Mouse (Mus musculus): Measurements from ENCODE around the gene Ubr2.

The Ubr2 gene

DNA sequence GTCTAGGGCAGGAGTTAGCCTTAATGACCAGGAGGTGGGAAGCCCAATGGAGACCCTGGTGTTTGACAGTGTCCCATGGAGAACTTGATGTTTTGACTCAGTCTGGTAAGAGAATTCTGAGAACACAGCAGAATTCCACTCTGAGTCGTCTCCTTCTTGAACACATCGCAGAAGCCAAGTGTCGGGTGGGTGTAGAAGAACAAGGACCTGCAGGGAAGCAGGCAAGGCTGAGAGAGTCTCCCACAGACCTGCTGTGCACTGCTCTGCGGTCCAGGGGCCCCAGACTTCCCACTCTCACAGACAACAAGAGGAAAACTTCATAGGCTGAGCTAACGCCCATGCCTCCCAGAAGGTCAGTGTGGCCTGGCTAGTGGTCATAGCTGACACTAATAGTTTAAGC, 82.6 kb downstream of the Ubr2 start:
- no peak for DNase-seq (ENCODE audit: low spot score in 2 of 2)

DNA sequence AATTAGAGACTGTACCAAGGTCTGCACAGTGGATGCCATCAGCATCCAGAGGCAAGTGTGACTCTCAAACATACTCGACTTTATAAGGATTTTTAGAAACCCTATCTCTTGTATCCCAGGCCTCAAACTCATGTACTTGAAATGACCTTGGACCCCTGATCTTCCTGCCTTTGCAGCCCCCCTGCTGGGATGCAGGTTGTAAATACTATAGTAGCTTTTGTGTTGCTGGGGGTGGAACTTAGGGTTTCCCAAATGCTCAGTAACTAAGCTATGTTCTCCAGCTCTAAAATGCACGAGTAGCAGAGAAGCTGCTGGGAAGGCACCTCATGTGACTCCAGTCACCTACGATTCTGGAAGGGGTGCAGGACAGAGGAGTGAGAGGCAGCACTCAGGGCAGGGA, 83.4 kb downstream of the Ubr2 start:
- no peak for DNase-seq (ENCODE audit: low spot score in 2 of 2)

- DNase-seq (ENCODE audit: low spot score in 2 of 2): no peak
These were observed 84.2 kb downstream of the Ubr2 start for GRCm38 (mm10) chr17:46926192-46926591.

DNA sequence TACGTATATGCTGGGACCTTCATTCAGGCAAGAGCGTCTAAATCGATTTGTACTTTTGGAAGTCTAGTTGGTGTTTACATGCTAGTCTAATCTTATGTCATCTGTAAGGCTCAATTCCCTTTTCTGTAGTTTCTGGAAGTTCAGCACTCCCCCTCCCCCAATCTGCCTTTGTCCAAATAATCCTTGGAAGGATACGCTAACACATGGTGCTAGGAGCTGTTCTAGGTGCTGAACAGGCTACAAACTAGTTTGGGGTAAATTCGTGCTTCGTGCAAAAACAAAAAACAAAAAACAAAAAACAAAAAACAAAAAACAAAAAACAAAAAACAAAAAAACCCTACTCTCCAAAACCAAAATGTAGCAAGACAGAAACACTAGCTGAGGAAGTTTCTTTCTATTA, 89.5 kb downstream of the Ubr2 start:
- no peak for DNase-seq (ENCODE audit: low spot score in 2 of 2)

DNA sequence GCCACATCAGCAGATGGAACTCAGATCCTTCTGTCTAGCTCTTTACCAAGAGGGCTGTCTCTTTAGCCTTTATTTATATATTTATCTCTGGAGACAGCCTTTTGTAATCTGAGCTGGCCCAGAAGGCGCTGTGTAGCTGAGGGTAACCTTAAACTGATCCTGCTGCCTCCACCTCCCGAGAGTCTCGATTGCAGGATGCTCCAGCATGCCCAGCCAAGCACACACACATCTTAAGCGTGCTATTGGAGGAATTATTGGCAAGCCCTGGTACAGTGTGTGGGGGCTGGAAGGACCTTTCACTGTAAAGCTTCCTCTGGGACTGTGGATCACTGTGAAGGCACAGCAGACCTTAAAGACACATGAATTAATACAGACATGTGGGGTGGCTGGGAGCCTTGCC, 91.4 kb downstream of the Ubr2 start:
- DNase-seq (ENCODE audit: low spot score in 2 of 2): no peak

DNA sequence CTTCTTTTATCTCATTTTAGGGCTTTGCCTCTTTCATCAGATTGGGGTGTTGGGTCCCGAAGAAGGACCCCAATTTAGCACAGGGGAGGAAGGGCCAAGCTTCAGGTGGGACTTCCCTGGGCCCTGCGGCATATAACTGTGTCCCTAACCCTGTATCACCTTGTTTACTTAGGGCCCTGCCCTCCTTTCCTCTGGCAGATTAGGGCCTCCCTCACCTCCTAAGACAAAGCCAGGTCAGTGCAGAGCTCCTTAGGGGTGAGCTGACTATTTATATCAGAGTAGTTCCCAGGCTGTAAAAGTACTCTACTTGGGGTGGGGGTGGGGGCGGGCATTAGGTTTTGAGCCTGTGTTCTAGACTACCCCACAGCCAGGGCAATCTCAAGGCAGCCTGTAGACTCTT, 95.2 kb downstream of the Ubr2 start:
- DNase-seq (ENCODE audit: low spot score in 2 of 2): no peak

- DNase-seq (ENCODE audit: low spot score in 2 of 2): no peak
These were observed 98.0 kb downstream of the Ubr2 start for GRCm38 (mm10) chr17:46912331-46912730.

DNA sequence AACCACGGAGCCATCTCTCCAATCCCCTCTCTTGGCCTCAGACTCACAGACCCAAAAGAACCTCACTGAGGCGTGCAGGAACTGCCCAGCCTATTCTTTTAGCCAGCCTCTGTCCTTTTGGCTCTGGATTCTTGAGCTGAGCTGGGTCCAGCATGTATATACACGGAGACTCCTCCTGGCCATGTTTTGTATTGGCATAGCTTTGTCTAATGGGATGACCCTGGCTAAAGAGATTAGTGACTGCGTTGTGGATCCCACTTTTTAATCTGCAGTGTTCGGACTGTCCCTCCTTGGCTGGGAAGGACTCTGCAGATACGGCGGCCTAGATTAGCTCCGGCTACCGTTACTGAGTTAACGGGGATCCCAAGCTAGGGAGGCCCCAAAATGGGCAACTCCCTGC, 100.2 kb downstream of the Ubr2 start, which contains the start of gene Prph2:
Gene Prph2 (plus strand): TSS at position 274 of the 400 bp plus-strand sequence.
- DNase-seq (ENCODE audit: low spot score in 2 of 2): no peak

GRCm38 (mm10) chr17:46903876-46904490, 106.4 kb downstream of the Ubr2 start:
- peak in 1 of 2 experiments; percentile 70 for DNase-seq (ENCODE audit: low spot score in 2 of 2)

DNA sequence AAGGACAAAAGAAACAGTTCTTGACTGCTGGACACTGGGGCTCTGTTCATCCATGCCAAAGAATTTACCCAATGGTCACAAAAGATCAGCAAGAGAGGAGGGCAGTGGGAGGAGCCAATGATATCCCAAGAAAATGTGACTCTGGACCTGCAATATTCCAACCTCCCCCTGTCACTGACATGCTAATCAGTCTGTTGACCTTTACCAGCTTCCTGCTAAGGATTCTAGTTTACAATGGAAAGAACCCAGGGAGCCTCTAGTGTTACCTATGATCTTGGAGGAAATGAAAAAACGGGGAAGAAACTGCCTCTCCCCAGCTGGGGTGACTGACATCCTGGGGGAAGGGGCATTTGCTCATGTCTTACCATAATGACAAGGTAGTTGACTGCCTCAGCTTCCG, 109.4 kb downstream of the Ubr2 start:
- DNase-seq (ENCODE audit: low spot score in 2 of 2): no peak

- no peak for DNase-seq (ENCODE audit: low spot score in 2 of 2)
These were observed 113.0 kb downstream of the Ubr2 start for GRCm38 (mm10) chr17:46897221-46897950.

GRCm38 (mm10) chr17:46895426-46895825, 114.9 kb downstream of the Ubr2 start:
- no peak for DNase-seq (ENCODE audit: low spot score in 2 of 2)

DNA sequence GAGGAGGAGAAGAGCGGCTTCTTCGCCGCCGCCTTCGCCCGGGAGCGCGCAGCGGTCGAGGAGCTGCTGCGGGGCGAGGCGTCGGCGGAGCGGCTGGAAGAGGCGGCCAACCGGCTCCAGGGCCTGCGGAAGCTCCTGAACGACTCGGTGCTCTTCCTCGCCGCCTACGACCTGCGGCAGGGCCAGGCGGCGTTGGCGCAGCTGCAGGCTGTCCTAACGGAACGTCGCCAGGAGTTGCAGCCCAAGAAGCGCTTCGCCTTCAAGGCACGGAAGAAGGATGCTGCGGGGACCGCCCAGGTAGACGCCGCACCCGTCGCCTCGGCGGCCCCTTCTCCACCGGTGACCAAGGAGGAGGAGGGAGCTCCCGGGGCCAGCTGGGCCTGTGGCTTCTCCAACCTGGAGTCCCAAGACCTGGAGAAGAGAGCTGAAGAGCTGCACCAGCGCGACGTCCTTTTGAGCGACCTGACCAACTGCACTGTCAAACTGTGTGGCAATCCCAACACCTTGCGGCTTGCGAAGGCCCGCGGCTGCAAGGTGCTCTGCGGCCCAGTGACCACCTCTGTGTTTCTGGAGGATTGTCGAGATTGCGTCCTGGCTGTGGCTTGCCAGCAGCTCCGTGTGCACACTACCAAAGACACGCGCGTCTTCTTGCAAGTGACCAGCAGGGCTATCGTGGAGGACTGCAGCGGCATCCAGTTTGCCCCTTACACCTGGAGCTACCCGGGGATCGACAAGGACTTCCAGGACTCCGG, 119.3 kb downstream of the Ubr2 start:
- DNase-seq (ENCODE audit: low spot score in 2 of 2): peak in 1 of 2 experiments; percentile 34

GRCm38 (mm10) chr17:46890116-46890815, 120.1 kb downstream of the Ubr2 start, which contains the start of gene Tbcc:
TSS of gene Tbcc (plus strand) at chr17:46890684.
- DNase-seq (ENCODE audit: low spot score in 2 of 2): peak; percentile 95 to 96

DNA sequence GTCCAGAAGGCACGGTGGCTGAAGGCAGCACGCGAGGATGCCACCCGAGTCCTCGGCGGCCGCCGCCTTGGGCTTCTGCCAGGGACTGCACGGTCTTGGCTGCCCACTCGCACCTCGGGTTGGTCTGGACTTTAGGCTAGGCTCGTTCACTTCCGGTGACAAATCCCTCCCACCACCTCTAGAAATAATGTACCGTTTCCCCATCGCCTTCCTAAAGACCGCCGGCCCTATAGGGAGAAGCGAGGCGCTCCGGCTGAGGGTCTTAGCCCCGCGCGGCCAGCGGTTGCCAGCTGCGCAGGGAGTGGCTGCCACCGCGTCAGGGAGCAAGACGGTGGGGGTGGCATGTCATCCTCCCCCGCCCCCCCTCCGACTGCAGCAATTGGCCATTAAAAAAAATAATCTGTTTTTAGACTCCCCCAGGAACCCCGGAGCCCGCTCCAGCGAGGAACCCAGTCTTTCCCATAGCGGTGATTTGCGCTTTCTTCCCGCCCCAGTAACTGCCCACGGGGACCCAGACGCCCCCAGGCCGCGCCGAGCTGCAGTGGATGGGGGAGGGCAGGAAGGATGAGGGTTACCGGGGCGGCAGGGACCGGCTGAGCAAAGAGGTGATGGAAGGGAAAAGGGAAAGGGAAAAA, 120.8 kb downstream of the Ubr2 start:
- peak; percentile 64 to 71 for DNase-seq (ENCODE audit: low spot score in 2 of 2)

GRCm38 (mm10) chr17:46888511-46889212, 121.7 kb downstream of the Ubr2 start:
- peak in 1 of 2 experiments; percentile 43 for DNase-seq (ENCODE audit: low spot score in 2 of 2)

DNA sequence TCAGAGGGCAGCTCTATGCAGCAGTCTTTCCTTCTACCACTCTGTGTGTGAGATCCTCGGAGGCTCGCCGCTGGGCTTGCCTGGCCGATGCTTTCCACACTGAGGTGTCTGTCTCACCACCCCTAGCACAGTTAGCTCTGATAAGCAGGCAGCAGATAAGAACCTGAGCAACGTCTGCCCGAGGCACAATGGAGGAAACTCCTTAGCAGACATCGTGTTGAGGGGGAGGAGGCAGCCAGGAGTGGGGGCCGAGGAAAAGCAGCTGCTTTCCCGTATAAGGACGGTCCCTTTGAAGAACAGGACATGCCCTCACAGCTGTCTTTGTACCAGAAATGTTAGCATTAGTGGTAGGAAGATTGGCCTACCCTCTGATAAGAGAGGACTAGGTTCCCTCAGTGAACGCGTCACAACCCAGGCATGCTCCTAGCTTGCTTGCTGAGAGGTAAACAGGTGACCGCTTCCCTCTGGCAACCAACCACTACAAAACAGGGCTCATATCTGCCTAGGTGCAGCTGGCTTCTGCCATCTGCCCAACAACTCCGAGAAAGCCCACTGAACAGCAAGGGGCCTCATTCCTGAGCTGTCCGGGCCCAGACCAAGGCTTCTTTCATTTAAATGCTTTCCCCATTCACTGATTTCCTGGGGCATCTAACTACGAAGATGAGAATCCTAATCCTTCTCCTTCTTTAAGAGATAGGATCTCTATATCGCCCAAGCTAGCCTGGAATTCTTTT, 124.3 kb downstream of the Ubr2 start:
- DNase-seq (ENCODE audit: low spot score in 2 of 2): no peak

- no peak for DNase-seq (ENCODE audit: low spot score in 2 of 2)
These were observed 125.0 kb downstream of the Ubr2 start for GRCm38 (mm10) chr17:46885218-46885909.

DNA sequence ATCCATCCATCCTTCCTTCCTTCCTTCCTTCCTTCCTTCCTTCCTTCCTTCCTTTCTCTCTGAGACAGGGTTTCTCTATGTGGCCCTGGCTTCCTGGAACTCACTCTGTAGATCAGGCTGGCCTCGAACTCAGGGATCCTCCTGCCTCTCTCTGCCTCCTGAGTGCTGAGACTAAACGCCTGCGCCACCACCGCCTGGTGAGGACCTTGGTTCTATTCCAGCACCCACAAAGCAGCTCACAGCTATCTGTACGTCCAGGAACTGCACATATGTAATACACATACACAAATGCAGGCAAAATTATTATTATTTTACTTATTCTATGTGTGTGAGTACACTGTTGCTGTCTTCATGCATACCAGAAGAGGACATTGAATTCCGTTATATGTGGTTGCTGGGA, 125.6 kb downstream of the Ubr2 start:
- DNase-seq (ENCODE audit: low spot score in 2 of 2): no peak

DNA sequence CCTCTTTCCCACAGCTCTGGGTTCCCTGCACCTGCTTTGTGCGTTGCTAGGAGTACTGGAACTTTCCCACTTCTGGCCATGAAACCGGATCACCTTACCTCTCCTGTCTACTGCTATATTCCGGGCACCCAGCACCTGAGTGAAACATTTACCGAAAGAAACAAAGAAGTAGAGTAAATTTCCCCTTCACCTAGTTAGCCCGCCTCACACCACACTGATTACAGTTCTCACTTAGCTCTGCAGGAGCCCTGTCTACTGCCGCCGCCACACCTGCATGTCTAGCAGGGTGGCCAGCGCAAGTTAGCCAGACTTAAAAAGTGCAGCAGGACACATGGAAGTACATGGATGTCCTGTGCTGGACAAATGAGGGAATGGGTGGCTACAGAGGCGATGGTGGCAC, 127.2 kb downstream of the Ubr2 start:
- DNase-seq (ENCODE audit: low spot score in 2 of 2): no peak
